Mouse (Mus musculus) layer of hippocampus, adult 9-11 months (tissue): ENCODE measurements at regions not wholly inside any gene's neighbourhood (a gene's known extent, or its start where the extent isn't known, plus 50 kb on each side); places are given as distances from the start of the nearest gene placed in this dataset.

ENCODE experiments used
- DNase-seq: peaks from one replicate; pipeline ENCODE4 v3.0.0; 2022

DNA sequence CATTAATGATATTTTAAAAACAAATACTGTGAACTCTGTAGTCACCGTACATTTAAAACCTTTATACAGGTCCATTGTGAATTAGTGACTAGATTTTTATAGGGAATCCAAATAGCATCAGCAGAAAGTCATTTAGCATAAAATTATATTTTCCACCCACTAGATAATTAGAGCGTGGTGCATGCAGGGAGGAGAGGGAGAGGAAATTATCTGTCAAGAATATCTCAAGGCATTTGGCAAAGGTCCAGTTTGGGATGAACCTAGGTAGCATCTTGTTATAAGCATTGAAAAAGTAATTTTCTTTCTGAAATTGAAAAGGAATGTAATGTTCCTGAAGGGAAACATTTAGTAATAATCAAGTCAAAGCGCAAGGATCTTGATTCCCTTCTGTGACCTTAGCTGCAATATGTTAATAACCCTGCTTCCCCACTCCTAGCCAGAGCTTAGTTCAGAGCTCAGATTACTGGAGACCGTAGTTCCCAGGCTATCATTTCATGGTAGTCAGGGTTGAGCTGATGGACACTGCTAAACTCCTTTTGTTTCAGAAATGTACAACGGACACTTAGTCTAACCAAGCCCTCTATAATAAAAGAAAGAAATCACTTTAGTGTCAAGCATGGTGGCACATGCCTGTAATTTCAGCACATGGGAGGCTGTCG is 200.8 kb upstream of the Slc39a10 start:
- no peak for DNase-seq

GRCm38 (mm10) chr1:47076423-47076822 is 183.8 kb upstream of the Slc39a10 start:
- no peak for DNase-seq

DNA sequence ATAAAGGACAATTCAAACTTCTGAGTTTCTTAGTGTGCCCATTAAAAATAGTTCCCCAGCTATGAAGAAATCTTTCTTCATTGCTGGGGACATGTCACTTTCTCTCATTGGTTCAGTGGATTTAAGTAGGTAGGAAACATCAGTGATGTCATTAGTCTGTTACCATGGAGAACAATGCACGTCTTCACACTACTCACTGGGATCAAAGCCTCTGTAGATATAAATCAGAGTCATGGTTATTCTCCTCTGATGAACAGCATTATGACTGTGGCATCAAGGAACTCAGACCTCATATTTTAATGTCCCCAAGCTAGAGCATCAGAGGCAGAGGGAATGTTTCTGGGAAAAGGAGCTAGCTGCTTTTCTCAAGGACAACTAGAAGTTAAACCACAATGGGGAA is 165.5 kb upstream of the Slc39a10 start:
- DNase-seq, result no peak

- no peak for DNase-seq
These were observed 164.7 kb upstream of the Slc39a10 start for GRCm38 (mm10) chr1:47057344-47057743.

DNA sequence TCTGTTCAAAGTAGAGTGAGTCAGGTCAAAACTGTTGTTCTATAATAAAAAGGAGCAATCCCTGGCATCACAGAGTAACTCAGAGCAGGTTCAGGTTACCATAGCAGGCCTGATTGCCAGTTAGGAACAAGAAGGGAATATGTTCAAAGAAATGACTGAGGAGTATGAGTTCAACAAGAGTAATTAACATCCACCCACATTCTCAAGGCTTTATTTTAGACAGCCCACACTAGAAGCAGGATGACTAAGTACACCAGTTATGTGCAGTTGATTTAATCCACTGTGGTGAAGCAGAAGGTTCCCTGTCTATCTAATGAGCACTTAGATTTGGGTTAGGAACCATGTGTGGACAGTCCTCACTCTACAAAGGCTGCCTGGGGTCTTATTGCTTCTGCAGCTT is 158.5 kb upstream of the Slc39a10 start:
- DNase-seq, result peak; percentile 4

DNA sequence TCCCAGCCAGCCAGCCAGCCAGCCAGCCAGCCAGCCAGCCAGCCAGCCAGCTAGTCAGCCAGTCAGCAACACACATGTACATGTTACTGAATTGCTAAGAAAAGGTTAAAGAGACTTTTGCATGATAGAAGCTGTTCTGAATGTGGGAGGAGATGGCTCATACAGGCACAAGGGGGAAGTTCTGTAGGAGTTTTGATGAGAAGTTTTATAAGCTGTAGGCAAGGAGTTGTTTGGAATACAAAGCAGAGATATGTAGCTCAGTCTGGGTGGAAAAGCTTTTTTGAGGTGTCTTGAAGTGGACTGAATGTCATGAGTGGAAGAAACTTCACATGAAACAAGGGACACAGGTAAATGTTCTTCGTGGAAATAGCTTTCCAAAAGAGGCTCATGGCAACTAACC is 157.8 kb upstream of the Slc39a10 start:
- no peak for DNase-seq

DNA sequence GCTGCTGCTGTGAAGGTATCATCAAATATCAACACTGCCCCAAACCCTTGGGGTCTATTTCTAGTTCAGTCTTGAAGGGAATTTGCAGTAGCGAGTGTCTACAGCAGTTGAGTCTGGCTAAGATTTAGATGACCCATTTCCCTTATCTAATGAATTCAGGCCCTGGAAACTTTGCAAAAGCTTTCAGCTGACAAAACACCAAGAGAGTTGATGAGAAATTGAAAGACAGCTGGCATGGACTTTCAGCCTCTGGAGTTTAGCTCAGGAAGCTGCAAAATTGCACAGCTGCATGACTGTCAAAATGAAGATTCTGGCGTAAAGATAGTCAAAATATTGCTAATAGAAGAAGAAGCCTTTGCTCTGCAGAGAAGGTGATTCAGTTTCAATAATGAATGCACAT is 144.9 kb upstream of the Slc39a10 start:
- no peak for DNase-seq

- DNase-seq, result no peak
These were observed 126.7 kb upstream of the Slc39a10 start for GRCm38 (mm10) chr1:47019356-47019755.

- no peak for DNase-seq
These were observed 121.9 kb upstream of the Slc39a10 start for GRCm38 (mm10) chr1:47014526-47014925.

GRCm38 (mm10) chr1:47003746-47004145 is 111.1 kb upstream of the Slc39a10 start:
- DNase-seq, result no peak

DNA sequence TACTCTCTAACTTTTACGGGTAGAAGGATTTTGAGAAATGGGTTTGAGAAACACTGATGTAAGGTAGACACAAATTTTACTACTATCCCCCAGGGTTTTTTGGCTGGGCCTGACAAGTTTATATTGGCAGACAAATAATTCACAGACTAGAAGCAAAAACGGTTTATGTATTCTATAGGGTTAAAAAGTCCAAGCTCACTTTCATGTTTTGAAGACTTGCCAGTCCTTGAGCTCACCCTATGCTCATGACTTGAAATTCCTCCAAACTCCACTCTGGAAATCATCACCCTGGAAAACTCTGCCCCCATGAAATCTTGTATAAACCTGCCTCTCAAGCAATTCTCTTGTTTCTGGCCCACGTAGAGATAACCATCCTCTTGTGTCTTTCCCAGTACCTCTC is 106.7 kb upstream of the Slc39a10 start:
- DNase-seq, result no peak

- no peak for DNase-seq
These were observed 93.3 kb upstream of the Slc39a10 start for GRCm38 (mm10) chr1:46985978-46986377.

DNA sequence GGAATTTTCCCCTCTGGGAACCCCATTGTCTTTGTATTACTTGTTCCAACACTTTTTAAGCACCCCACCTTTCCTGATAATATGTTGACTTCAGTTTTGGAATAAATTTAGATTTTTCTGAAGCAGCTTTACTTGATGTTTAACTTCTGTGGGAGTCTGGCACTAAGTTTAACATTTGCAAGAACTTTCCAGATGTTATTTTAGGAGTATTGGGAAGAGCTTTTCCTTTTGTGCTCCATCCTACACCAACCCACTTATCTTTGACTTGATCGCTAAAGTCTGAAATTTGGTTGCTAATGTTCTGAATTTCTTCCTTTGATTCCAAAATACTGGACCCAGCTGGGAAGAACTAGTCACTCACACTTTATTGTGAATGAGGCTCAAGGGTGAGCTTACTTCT is 90.4 kb upstream of the Slc39a10 start:
- DNase-seq, result no peak

- no peak for DNase-seq
These were observed 77.8 kb upstream of the Slc39a10 start for GRCm38 (mm10) chr1:46970470-46970869.

- no peak for DNase-seq
These were observed 75.7 kb upstream of the Slc39a10 start for GRCm38 (mm10) chr1:46968361-46968760.

DNA sequence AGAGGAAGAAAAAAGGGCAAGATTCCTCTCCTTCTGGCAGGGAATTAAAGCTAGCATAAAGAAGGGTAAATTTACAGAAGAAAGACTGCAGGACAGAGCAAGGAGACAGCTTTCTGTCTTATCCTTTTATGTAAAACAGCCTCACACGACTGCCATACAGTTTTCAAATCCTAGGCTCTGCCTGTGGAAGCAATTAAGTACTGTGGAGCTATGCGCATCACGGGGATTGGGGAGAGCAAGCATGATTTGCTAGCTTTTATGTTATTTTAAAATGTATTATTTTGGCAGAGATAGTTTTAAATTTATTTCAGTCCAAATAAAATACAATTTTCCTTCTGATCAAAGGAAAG is 74.2 kb upstream of the Slc39a10 start:
- no peak for DNase-seq

DNA sequence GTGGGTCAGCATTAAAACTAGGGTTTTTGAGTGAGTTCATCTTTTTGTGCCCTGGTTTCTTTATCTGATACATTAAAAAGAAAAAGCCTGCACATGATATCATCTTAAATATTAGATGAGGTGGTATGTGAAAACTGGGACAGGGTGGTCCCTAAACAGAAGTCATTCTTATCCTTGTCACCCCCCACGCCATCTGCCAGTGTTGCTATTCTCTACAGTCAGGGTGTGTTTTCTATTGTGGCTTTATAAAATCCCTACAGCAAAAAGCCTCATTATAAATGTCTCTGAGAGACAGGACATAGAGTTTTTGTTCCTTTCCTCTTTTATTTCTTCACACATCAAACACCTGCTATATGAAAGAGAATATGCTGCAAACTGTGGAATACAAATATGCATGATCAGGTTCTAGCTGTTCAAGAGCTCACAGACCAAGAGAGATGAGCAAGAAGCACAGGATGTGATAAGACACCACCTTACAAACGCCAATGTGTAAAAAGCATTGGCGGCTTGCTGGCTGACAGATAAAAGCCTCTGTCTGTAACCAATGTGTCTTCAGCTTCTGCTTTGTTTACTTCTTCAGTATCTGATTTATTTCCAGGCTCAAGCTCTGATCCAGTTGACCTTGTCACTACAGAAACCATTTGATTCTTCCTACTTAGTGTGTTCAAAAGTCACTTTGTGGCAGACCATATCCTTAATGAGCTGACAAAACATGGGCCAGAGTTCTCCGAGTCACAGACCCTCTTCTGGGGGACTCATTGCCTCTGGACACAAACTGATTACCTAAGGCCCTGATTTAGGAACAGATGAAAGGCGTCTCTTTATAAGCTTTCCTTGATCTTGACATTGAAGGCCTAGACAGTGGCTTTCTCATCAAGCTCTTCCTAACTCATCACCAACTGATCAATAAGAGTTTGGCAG is 73.6 kb upstream of the Slc39a10 start:
- peak; percentile 64 for DNase-seq

GRCm38 (mm10) chr1:46963973-46964727 is 71.5 kb upstream of the Slc39a10 start:
- DNase-seq, result peak; percentile 51
